Mouse (Mus musculus): ENCODE measurements around the gene Actr8.

The Actr8 gene

DNA sequence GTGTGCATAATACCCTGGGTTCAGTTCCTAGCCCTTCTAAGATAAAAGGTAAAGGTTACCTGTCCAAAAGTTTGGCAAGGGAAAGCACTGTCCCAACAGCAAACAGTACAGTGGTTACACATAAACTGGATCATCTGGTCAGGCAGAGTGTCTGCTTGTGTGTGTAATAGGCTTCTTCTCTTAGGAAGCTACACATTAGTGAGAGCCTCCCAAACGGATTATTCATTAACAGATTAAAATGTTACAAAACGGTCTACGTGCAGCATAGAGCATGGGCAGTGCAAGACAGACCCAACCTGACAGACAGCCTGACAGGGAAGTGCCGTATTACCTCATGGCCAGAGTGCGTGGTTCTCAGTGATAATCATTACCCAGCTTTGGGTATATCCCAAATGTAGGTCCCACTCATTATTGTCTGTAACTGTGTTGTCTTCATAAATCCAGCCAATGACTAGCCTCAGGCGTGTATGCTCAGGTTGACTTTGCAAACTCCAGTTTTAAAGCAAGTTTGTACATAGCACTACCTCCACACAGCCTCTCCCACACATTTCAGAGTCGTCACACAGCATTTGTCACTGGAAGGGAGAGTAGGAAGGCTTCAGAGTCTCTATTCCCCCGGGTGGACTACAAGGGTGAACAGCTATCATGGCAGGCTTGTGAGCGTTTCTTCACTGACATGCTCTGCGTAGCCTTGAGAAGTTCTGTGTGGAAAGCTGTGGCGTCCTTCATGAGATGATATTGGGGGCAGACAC lies 18.0 kb downstream of the Actr8 start:
- no peak for DNase-seq

DNA sequence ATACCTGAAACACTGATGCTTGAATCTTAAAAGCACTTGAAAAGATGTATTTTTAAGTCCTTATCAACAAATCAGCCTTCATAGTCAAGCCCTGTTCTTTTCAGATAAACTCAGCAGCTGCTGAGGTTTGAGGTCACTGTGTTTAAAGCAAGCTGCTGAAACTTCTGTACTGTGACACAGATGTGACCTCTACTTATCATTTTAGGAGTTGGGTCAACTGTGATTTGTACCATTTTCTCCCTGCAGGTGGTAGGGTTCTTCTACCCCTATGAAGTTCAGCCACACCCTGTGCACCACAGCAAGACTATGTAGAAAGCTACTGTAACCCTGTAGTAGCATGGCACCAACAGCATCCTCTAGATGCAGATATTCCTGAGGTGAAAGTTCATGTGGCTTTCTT lies 19.2 kb downstream of the Actr8 start:
- DNase-seq: no peak

DNA sequence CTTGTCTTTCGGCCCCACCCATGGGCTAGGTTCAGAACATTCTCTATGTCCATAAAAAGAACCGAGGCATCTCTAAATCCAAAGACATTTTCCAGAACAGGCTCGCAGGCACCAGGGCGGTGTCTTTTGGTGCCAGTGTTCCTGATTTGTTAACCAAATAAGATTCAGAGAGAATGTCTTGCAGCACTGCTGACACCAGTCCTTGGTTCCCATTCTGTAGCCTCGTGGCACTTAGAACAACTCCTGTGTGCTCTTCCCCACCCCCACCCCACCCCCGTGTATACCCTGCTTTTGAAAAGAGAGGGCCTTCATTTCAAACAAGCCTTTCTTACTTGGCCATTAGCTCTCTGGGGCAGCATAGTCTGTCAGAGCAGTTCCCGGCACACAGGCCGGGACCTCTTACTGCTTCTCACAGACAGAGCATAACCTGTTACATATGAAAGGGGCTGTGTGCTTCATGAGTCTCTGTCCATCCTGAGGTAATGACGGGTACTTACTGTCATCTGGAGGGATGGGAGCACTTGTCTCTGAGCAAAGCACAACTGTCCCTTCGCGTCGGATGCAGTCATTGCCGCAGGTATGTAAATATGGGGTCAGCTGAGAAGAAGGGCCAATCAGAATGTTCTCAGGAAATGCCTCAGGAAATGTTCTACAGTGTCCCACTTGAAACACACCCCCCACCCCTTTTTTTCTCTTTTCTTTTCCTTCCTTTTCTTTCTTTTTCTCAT lies 20.8 kb downstream of the Actr8 start:
- no peak for DNase-seq

DNA sequence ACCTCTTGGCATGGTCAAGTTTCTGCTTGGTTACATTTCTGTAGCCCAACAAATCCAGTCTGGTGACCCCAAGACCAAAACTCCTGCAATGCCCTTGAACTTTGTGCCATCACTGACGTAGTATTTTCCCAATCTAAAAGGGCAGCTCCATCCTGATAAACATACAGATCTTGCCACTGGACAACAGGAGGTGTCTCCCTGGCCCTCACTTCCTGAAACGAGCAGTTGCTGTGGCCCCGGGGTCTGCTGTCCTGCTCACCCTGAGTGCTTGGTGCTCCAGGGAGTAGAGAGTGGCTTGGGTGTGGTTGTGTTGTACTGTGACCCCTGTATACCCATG lies 21.3 kb downstream of the Actr8 start:
- DNase-seq: no peak

DNA sequence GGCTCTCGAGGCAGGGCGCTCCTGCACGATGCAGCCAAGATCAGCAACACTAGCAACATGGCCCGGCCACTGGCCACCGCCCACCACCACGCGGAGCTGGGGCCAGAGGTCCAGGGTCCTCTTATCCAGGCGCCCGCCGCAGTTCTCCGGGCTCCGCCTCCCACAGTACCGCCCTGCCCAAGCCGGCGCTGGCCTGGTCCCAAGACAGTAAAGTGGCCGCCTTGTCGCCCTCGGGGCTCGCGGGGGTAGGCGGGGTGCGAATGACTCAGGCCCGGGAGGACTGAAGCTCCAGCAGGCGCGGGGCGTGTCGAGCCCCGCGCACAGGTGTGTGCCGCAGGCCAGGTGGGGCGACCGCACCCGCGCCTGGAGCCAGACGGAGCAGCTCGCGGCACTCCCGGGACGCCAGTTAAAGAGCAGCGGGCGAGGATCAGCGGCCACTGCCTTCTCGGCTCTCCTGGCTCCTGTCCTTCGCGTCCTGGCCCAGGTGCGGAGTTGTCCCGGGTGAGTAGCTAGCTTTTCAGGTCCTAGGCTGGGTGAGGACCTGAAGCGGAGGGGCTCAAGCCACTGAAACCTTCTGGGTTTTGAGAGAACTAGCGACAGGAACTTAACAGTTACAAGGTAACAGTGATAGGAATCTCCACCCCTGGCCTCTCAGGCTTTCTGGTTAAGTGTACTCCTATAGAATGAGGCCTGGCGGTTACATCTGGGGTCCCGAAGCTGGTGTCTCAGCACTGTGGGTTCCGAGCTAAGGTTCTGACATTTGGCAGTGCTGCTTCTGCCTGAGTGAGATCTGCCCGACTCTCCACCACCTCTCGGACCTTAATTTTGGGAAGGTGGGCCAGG lies 30.8 kb downstream of the Actr8 start, which contains the start of the genes Il17rb and Chdh:
Gene Il17rb (minus strand): TSS at position 164 of the 843 bp plus-strand sequence.
Gene Chdh (plus strand): TSS at position 291 of the 843 bp plus-strand sequence.
- DNase-seq: no peak

DNA sequence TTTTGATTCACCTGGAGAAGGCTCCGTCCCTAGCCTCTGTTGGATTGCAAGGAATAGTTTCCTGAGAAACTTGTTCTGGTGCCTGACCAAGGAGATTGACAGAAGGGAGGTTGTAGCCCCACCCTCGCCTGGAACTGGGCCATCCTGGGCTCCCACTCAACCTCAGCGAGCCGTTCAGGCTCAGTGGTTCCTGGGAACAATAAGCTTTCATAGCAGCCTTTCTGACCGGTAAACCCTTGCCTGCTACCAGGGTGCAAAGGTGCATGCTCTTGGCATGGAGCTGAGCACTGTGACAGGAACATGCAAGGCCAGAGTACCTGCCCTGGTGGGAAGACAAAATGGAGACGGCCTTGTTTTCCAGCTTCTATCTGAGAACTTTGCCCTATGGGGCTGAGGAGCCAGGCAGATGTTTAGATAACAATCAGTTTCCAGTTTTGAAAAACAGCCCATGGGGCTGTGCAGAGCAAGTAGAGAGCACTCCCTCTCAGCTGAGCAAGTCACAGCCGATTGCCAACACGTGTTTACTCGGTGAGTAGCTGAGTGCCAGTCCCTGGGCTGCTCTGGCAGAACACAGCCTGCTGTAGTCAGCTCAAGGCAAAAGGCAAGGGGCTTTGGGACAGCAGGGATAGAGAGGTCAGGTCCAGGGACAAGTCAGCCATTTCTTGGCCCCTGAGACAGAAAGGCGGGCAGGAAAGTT lies 31.9 kb downstream of the Actr8 start:
- DNase-seq: no peak

DNA sequence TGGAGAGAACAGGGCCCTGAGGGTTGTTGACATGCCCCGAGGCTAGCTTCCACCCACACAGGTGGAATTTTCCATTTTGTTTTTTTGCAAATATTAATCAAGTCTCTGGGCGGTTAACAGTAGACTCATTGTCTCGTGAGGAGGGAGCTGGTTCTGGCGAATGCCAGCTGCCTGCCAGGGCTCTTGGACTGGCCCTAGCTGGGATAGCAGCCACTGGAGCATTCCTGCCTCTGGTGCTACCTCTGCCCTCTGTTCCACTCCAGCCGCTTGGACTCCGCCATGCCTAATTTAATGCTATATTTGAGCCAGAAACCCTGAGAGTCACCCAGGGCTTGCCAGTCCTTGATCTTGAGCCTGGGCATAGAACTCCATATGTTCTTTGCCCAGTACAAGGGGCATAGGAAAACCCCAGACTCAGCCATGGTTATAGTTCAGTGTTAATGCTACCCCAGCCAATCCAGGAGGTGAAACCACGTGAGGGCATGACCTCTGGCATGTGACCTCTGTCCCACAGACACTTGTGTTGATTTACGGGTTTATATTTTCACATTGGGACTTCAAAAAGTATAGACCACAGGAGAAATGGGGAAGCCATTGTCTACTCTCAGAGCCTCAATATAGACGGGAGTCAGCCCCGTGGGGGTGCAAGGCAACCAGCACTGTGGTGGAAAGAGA lies 33.9 kb downstream of the Actr8 start:
- DNase-seq: no peak

DNA sequence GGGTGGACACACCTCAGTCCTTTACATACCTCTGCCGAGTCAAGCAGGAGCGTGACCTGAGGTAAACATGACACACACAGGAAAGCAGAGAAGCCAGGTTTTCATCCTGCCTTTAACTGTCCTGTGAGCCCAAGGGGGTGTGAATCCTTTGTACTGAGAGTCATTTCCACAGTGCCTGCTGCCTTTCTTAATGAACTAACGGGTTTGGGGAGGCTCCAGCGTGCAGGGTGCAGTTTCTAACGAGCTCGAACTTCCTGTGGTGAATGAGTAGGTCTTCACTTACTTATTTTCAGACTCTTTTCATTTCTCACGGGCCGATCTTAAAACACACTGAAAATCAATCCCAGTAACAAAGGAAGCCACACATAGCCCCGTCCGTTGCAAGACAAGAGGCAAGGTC lies 36.4 kb downstream of the Actr8 start:
- no peak for DNase-seq

DNA sequence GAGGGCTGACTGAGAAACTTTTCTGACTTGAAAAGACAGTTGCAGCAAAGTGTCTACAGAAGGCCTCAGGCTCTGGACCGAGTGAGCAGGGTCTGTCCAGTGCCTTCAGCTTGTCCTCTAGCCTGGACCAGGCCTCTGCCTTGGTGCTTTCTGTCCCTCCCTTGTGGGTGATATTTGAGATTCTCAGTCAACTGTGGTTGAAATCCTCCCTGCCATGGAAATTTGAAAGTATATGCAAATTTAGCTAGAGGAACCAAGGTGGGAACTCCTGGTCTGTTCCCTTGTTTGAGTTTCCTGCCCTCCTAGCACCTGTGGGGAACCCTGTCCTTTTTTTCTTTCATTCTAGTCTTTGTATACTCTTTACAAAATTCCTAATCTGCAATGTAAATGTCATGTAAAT lies 36.9 kb downstream of the Actr8 start:
- DNase-seq: no peak

DNA sequence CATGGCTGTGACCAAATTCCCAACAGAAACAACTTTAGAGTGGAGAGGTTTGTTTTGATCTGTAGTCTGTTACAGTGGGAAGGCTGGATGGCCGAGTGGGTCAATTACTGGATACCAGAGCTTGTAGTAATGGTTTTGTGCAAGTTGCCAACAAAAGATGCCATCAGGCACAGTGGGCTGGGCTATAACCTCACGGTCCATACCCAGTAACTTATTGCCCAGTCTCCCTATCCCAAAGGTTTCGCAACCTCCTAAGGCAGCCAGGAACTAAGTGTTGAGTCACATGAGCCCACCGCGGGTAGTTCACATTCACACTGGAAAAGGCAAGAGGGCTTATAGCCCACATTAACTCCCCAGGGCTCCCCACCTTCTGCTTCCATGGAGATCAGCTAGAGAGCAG lies 38.5 kb downstream of the Actr8 start:
- no peak for DNase-seq

DNA sequence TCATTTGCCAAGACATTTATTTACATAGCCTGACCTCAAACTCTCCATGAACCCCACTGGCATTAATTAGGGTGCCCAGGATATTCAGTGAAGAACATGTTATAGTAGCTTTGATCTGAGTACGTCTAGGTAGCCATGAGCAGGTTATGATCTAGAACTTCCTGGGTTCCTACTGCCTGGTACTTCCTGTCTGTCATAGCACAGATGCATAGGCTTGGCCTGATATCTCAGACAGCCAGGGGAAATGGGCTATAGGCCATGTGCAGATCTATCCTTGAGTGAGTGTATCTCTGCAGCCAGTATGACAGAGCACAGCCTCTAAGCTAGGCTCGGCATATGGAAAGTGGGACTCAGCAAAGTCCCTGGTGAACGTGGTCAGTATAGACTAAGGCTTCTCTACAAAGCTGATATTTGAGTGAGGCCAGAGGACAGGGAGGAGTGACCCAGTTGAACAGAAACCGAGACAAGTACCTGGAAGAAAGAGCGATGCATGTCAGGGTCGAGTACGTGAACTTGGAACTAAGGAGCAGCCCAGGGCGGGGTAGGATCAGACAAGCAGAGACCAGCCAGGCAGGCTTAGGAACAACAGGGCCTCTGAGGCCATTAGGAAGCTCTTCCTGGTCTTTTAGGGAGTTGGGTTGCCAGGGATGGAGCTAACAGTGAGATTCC lies 39.8 kb downstream of the Actr8 start:
- DNase-seq: no peak

DNA sequence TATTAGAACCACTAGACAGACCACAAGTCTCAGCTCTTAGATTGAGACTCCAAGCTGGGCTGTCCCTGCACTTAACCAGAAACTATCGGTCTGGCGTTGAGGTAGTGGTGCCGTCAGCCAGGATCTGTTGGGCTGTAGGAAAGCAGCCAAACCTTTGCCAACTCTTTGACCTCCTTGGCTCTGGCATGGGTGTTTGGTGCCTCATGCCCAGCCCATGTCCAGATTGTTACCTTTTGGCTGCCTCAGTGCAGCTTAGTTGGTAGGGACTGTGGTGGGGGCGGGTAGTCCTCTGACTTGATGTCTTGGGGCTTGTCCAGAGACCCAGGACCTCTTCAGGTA lies 40.3 kb downstream of the Actr8 start:
- DNase-seq: no peak

DNA sequence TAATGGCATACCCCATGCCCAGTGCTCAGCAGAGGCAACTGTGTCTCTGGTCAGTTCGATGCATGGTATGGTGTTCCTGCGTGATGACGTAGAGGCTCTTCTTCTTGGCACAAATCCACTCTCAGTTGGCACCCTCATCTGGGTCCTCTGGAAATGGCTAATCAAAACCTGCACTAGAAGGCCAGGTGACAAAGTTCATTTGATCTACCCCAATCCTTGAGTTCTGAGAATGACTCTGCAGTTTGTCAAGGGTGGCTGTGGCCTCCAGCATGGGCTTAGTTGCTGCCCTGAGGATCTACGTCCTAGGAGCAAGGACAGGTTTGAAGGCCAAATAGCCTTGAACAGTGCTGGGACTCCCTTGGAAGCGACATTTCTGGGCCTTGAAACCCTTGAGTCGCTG lies 40.7 kb downstream of the Actr8 start:
- DNase-seq: no peak

DNA sequence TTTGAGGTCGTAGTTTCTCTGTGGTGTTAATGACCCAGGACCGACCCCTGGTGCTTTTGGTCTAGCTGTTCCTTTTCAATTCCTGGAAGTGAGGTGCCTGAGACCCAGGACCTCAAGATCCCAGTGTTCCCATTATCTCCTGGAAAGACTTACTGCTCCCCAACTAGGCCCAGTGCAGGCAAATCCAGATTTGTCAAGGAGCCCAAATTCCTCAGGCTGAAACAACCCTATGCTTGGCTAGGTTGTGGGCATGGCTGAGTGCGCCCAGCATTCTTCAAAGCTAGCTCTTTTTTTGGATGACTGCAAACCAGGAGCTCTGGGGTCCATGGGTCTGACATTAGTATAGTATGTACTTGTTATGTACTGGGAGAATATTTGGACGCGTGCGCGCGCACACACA lies 41.2 kb downstream of the Actr8 start:
- no peak for DNase-seq

DNA sequence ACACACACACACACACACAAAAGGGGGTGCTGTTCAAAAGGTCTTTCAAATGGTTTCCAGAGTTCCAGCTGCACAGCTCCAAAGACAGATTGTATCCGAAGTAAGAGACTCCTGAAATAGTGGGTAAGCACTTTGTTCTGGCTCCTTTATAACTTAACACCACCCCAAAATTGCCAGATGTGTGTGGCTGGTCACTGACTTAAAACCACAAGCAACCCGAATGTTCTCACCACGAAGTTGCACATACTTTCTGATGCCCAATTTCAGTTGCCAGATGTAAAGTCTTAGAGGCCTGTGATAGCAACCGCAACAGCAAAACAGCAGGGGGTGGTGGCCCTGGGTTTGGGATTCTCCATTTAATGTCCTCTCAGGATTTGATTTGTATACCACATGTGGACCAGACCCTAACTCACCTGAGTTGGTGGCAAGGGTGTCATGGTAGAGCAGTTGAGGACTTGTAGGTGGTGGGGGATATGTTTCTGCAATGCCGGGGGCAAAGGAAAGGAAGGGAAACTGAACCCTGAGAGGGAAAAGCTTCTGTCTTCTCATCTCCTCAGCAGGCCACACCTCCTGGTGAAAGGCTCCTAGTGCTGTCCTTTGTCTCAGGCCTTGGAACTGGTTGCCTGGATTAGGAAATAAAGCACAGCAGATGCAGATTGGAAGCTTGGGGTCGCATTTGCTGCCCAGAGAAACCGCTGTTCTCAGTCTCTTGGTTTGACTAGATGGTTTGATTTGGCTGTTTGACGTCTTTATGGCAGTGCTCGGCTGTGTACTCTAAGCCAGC lies 41.8 kb downstream of the Actr8 start:
- DNase-seq: no peak

DNA sequence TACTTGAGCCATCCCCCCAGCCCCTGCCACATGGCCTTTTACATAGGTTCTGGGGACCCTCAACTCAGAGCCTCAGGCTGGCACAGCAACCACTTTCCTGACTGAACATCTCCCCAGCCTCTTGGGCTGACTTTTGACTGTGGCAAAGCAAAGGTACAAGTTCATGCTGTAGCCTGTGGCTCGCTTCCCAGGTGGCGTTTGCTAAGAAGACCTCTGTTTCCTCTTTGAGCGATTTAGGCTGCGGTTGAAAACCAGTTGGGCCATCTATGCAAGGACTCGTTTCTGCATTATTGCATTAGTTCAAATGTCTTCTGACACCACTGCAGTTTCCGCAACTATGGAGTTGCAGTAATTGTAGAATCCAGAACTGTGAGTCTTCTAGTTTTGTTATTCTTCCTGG lies 44.3 kb downstream of the Actr8 start:
- DNase-seq: no peak

DNA sequence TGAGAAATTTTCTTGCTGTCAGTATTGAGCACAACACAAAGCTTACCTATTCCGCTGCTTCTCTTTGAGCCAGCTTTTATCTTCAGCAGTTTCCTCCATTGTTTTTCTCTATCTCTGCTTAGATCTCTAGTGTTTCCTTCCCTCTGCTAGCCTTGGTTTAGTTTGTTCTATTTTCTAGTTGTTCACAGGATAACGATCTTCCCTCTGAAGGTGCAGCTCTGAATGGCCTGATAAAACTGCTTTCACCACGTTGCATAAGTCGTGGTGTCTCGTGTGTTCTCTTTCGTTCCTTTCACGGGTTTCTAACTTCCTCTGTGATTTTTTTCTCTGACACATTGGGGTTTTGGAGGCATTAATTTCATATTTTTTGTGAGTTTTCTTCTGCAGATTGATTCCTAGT lies 46.2 kb downstream of the Actr8 start:
- DNase-seq: no peak

DNA sequence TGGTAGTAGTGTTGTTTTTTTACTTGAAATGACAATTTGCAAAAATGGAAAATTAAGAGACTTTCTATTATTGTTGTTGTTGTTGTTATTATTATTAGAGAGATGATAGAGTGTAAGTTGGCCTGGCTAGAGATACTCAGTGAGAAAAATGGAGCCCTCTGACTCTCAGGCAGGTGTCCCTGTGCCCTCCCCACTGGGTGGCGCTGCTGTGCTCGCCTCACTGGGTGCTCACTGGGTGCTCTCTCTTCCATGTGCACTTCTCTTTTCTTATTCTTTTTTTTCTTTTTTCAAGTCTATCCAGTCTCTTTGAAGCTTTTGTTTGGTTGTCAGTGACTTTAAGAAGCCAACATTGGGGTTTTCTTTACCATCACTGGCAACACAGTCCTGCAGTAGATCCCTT lies 49.2 kb downstream of the Actr8 start:
- DNase-seq: no peak

DNA sequence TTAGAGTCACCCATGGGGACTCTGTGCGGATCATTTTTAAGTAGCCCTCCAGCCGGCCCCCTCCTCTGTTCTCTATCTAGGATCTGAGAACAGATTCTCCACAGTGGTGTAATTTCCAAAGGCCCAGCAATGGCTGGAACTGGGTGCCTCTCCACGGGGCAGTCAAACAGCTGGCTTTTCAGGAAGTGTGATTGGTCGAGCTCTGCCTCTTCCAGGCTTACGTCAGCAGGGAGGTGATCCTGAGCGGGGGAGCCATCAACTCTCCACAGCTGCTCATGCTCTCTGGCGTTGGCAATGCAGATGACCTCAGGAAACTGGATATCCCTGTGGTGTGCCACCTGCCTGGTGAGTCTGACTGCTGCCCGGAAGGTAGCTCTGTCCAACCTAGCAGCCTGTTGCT lies 55.3 kb downstream of the Actr8 start:
- DNase-seq: no peak

DNA sequence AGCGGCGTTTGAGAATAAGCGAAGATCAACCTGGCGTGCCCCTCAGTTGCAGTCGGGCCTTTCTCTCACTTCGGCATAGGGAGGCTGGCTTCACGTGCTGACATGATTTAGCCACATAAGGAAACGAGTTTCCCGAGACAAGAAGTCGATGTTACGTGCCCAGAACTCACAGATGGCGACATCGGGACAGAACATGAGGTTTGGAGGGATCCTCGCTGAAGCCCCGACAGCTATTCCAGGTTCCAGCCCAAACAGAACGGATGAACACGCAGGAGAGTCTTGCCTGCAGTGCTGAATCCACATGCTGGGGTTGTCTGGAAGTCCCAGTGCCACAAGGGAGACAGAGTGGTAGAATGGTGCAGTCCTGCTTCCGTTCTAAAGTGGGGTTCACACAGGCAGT lies 60.3 kb downstream of the Actr8 start:
- no peak for DNase-seq

DNA sequence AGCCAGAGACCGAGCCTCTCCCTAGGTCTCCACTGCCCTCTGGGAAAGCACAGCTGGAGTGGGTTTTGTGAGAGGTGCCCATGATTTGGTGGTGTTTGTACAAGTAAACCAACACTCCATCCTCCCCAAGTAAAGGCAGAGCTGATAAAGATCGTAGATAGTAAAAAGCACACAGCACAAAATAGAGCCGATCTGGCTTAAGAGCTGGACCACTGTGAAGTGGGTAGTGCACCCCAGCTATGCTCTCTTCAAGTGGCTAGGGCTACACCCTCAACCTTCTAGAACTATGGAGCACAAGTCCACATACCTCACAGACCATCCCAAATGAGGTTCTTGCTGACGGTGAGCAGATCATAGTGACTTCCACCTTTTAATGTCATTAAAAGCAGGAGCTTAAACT lies 61.3 kb downstream of the Actr8 start:
- no peak for DNase-seq
